Mouse (Mus musculus): ENCODE results near the gene Elof1.
"Not testable (repeated sequence)": the region's sequence is repeated elsewhere in the genome, so short reads cannot be mapped to it uniquely, and the experiment has no call there.

The Elof1 gene

GRCm38 (mm10) chr9:22092746-22093145 lies 24.2 kb downstream of the Elof1 start:
- no peak for DNase-seq (ENCODE audit: low spot score)

DNA sequence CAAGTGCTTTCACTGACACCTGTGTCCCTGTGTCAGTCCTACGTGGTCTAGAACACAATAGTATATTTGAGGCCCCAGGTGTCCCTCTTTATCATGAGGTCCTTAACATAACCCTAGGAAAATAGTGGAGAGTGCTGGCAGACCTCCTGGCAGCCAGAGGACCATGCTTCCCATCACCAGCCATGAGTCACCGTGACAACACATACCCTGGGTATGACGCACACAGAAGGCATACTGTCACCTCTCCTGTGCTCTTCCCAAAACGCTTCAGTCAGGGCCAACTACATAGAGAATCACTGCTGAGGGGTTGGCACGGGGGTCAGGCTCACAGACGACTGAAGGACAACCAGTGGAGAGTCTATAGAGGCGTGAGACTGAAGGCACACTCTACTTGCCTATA lies 27.0 kb downstream of the Elof1 start:
- DNase-seq (ENCODE audit: low spot score): no peak

DNA sequence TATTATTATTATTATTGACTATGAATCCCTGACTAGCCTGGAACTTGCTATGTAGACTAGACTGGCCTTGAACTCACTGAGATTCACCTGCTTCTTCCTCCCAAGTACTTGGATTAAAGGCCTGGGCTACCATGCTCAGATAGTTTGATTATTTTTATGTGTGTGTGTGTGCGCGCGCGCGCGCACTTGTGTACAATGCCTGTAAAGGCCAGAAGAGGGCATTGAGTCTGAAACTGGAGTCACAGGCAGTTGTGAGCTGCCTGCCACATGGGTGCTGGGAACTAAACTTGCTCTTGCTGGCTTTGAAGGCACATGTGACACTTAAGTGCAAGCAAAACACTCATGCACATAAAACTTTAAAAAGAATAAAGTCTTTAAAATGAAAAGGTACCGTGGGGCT lies 27.7 kb downstream of the Elof1 start:
- DNase-seq (ENCODE audit: low spot score): no peak

DNA sequence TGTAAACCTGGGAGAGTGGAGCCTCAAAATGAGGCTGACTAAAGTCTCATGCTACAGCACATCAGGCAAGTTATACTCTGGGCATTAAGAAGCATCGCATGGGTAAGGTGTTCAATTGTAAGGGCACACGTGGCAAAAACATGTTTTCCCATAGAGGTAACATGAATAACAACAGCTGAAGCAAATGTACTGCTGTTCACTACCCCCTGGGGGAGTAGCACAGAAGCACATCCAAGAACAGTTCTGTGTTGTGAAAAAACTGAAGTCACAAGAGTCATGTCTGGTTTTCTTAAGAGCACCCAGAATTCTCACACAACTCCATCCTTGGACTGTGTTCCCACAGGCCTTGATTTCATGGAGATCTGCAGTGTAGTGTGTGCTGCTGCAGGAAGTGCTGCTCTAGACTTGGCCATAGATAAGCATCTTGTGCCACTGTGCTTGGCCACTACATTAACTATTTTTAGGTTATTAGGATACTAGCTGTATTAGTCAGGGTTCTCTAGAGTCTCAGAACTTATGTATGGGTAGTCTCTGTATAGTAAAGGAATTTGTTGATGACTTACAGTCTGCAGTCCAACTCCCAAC lies 29.8 kb downstream of the Elof1 start:
- no peak for DNase-seq (ENCODE audit: low spot score)

DNA sequence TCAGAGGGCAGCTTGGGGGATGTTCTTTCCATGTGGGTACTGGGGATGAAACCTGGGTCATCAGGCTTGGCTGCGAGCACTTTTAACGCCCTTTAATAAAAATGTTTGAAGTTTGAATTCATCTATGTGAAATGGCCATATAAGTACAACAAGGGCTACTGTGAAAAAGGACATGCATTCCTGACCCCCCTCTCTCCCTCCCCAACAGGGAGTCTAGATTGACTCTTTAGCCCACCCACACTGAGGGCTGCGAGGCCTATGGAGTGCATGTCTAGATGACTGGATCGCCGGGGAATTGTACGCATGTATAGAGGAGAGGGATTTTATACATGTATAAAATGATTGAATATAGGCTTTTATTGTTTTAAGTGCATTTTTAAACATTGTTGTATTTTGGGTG lies 31.0 kb downstream of the Elof1 start:
- DNase-seq (ENCODE audit: low spot score): no peak

- DNase-seq (ENCODE audit: low spot score): peak; percentile 97
Observed at GRCm38 (mm10) chr9:22085022-22085834, 31.7 kb downstream of the Elof1 start, which contains the start of gene Ecsit. Ecsit (minus strand) TSS chr9:22085438.

DNA sequence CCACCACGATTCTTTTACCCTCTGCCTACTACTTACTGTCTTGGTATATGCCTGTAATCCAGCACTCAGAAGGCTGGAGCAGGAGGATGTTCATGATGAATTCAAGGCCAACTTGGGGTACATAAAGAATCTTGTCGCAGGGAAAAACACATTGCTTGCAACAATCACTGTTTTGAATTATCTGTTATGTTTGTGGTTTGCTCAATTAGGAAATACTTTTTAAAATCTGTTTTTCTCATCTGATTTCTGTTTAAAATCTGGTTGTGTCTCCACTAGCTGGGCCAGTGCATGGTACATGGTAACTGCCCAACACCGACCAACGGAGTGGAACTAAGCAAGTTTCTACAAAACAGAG lies 32.3 kb downstream of the Elof1 start:
- no peak for DNase-seq (ENCODE audit: low spot score)

- no peak for DNase-seq (ENCODE audit: low spot score)
Observed at GRCm38 (mm10) chr9:22076223-22076622, 40.7 kb downstream of the Elof1 start.

- not testable (repeated sequence) for DNase-seq (ENCODE audit: low spot score)
Observed at GRCm38 (mm10) chr9:22075778-22076177, 41.2 kb downstream of the Elof1 start.

DNA sequence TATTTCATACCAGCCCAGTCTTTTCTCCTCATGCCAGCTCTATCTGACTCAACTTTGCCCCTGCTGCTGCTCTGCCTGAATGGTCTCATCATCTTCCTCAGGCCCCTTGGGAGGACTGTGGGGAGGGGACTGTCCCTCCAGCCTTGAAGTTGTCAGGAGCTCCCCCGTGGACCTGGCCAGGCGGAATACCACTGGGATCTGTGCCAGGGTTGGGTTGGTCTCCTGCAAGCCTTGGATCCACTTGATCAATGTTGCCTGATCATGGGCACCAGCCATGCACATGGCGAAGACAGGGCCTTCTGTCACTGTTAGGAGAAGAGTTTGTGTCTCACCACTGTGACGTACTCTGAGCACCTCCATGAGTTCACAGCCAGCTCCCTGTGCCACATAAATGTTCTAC lies 44.7 kb downstream of the Elof1 start:
- no peak for DNase-seq (ENCODE audit: low spot score)

GRCm38 (mm10) chr9:22070791-22071573 lies 46.0 kb downstream of the Elof1 start, which contains the start of the genes Gm49318 and Zfp653:
Gm49318 (minus strand) TSS chr9:22071259.
Zfp653 (minus strand) TSS chr9:22071376.
- DNase-seq (ENCODE audit: low spot score): peak; percentile 93

GRCm38 (mm10) chr9:22069881-22070553 lies 47.0 kb downstream of the Elof1 start:
- no peak for DNase-seq (ENCODE audit: low spot score)

DNA sequence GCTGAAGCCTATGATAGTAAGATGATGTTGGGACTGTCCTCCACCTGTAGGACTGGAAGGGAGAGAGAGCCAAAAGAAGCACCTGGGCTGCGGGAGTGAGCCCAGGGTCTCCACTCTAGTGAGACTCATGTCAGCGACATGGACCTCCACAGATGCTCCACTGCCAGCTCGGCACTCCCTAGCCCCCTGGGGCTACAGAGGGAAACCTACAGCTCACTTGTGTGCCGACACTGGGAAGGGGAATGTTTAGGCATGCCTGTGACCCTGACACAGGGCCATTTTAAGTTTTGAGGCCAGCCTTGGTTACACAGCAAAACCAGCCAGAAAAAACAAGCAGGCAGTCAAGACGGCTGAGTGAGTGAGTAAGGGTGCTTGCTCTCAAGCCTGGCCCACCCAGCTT lies 49.8 kb downstream of the Elof1 start:
- no peak for DNase-seq (ENCODE audit: low spot score)

- no peak for DNase-seq (ENCODE audit: low spot score)
Observed at GRCm38 (mm10) chr9:22066433-22066832, 50.5 kb downstream of the Elof1 start.

DNA sequence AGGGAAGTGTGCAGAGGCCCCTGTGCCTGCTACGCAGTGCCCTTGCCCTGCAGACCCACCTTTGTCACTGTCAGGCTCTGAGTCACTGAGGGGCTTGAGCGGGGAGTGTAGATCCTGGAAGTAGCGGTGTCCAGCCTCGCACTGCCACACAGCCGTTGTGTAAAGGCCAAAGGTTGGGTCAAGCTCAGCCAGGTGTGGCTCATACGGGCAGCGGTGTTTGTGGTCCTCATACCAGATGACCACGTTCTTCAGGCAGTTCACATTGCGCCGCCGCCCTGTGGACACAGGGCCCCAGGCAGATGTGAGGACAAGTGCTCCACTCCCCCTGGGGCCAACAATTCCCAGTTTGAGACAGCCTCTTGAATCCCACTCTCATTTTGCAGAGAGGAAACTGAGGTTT lies 51.3 kb downstream of the Elof1 start:
- no peak for DNase-seq (ENCODE audit: low spot score)

- DNase-seq (ENCODE audit: low spot score): no peak
Observed at GRCm38 (mm10) chr9:22064341-22064740, 52.6 kb downstream of the Elof1 start.

Measured in left cerebral cortex, adult 11 months (tissue).